Mouse (Mus musculus) small intestine, adult 2 months (tissue): ENCODE results near the gene Rpl7l1.

Experiments used
- CTCF ChIP-seq: fragments of 200-500 bp; IDR thresholded peaks from 2 replicates; pipeline ENCODE4 v1.5.1; 2012; ENCODE audit warnings: low read depth, mild to moderate bottlenecking, control low read depth, inconsistent platforms, low read length, moderate library complexity, mixed read lengths; ENCODE audit not compliant: insufficient replicate concordance, insufficient read length; ENCODE audit errors: extremely low read depth
- POLR2A ChIP-seq: fragments of 200-500 bp; IDR thresholded peaks from 2 replicates; pipeline ENCODE4 v1.6.1; 2012; ENCODE audit warnings: low read depth, mild to moderate bottlenecking, control low read depth, inconsistent platforms, low read length, moderate library complexity

GRCm38 (mm10) chr17:46796743-46797142 lies 14.3 kb upstream of the Rpl7l1 start:
- TF ChIP-seq CTCF: no peak
- no peak for TF ChIP-seq POLR2A
